Mouse (Mus musculus): ENCODE measurements around the gene Wwox.

Wwox gene

GRCm38 (mm10) chr8:114541132-114541531, 101.7 kb downstream of the Wwox start:
- DNase-seq, result peak; percentile 76

- no peak for DNase-seq
These were observed 108.9 kb downstream of the Wwox start for GRCm38 (mm10) chr8:114548360-114548759.

GRCm38 (mm10) chr8:114548837-114549236, 109.4 kb downstream of the Wwox start:
- no peak for DNase-seq

GRCm38 (mm10) chr8:114550029-114550428, 110.6 kb downstream of the Wwox start:
- peak; percentile 37 for DNase-seq

- no peak for DNase-seq
These were observed 113.2 kb downstream of the Wwox start for GRCm38 (mm10) chr8:114552606-114553005.

GRCm38 (mm10) chr8:114554966-114555365, 115.5 kb downstream of the Wwox start:
- DNase-seq, result no peak

DNA sequence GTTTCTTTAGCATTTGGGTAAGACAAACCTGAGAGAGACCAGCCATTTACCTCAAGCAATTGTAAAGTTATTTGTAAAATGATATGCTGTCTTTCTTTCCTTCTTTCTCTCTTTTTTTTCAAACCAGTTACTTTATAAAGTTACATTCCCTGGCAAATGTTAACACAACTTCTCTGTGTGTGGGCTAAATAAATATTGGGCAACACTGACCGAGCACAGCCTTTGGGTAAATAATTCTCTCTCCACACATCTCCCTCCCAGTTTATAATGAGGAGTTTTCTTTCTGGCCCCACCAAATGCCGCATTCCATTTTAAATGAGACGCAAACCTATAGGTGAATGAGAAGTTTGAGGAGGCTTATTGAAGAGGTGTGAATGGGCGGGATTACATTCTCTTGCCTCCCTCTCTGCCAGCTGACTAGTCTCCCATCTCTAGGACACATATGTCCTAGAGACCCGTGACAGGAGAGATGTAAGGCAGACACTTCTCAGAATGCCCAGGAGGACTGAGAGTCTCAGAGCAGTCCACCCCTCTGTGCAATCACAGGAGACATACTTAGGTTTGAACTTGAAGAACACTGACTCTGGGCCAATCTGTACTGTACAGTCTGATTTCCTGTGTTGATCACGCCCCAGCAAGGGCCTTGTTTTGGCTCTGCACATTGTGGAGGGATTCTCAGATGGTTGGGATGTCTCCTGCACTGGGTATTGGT, 116.2 kb downstream of the Wwox start:
- DNase-seq, result no peak

DNA sequence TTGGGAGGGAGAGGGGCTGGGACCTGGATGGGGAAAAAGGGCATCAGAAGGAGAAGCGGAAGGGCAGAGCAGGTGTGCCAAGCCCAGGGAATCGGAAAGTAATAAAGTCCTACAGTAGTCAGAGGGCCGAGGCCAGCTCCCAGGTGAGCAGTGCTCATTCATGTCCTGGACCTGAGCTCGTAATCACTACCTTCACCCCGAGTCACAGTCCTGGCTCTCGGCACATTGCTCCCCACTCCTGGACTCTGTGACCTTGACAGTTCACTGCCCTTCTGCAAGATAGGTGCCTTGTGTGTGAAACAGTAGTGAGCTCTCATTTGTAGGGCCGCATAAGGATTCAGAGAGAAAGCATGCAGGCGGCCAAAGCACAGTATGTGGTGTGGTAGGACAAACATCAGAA, 121.7 kb downstream of the Wwox start:
- no peak for DNase-seq

- DNase-seq, result no peak
These were observed 123.0 kb downstream of the Wwox start for GRCm38 (mm10) chr8:114562486-114562885.

- DNase-seq, result no peak
These were observed 123.9 kb downstream of the Wwox start for GRCm38 (mm10) chr8:114563361-114563760.

- DNase-seq, result no peak
These were observed 124.6 kb downstream of the Wwox start for GRCm38 (mm10) chr8:114564036-114564435.

DNA sequence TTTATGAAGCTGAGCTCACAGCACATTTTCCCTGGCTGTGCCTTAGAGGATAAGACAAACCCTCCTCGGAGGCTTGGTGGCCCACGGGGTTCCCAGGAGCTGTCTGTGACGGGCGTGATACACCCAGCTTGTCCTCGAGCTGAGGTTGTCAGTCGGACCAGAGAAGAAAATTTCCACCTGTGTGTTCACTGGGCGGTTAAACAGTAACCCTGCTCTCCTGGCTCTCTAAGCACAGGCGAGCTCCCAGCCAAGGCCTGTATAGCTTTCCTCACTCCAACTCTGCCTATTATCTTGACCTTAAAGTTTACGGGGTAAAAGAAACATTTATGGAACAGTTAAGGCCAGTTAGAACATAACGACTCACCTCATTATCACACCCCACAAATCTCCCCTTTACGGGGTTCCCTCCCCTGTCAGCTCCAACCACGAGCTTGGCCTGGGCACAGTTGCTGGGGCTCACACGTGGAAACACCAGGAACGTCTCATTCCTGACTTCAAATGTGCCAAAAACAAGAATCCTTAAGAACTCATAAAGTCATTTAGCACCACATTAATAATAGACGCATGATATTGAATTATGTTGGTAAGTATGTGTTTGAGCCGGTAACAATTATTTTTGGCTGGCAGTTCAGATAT, 129.2 kb downstream of the Wwox start:
- no peak for DNase-seq

GRCm38 (mm10) chr8:114573014-114573746, 133.7 kb downstream of the Wwox start:
- no peak for DNase-seq

DNA sequence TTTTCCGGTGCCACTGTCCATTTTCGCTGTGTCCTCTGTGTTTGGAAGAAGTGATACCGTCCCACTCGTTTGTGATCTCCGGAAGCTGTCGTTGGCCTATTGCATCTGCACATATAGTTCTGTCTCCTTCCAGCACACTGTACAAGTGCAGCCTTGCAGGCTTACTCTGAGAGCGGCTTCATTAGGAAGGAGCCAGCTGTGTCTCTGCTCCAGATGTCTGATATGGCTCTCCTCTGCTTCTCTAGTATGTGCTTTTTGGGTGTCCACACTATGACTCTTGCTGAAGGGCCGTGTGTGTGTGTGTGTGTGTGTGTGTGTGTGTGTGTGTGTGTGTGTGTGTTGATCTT, 134.3 kb downstream of the Wwox start:
- DNase-seq, result no peak

GRCm38 (mm10) chr8:114579292-114579691, 139.8 kb downstream of the Wwox start:
- no peak for DNase-seq

- no peak for DNase-seq
These were observed 141.2 kb downstream of the Wwox start for GRCm38 (mm10) chr8:114580684-114581083.

DNA sequence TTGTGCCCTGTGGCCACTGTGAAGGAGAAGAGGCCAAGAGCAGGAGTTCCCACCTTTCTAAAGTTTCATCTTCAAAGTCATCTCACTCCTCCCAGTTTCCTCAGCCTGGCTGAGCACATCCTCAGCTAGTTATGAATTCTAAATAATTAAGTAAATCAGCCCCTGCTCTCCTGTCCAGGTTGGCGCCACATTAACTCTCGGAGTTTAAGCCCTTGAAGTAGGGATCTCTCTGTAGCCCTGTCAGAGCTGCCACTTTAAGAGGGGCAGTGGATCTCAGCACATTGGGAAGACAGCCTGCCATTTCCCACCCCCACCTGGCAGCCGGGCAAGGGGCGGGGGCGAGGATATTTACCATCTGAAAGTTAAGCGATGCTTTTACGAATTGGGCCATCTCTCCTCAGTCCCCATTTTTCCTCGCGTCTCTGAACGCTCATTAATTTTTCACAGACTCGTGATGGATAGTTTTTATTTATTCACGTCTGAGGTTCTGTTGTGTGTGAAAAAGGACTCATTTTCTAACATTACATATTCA, 150.9 kb downstream of the Wwox start:
- peak; percentile 45 for DNase-seq

DNA sequence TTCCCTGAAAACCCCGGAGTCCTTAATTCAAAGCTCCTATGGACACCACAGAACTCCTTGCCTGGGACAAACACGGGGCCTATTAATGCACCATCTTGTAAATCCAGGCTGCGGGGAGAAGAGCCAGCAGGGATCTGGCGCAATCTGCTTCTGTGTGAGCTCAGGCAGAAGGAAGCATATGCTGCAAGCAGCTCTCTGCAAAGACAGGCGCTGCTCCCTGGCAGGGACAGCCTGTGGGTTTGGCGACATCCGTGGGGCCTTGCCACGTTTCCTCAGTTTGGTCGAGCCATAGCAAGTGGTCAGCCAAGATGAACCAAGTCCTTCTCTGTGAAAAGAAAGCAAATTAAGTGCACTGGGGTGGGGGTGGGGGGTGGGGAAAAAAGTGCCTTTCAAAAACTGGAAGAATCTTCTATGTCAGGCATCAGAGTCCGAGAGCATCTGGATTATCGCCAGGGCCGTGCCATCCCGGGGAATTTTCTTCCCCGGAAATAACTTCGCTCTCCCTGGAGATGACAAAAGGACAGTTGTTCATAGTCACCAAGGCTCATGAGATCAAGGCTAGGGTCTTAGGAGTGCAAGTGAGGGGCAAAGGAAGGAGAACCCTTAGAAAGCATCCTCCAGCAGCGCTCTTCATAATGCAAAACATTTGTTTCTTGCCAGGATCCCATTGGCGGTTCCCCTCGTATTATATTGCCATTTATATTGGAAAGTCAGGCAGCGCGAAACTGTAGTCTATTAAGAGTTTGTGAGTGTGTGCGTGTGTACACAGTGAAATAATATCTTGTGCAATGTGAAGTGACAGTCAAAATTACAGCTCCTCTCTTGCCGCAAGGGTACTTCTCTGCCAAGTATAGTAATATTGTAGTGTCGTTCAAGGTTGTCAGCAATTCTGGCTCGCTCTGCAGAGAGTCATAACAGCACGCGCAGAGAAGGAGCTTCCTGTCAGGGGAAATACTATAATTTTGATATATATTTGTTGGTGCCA, 152.1 kb downstream of the Wwox start:
- peak; percentile 88 for DNase-seq

DNA sequence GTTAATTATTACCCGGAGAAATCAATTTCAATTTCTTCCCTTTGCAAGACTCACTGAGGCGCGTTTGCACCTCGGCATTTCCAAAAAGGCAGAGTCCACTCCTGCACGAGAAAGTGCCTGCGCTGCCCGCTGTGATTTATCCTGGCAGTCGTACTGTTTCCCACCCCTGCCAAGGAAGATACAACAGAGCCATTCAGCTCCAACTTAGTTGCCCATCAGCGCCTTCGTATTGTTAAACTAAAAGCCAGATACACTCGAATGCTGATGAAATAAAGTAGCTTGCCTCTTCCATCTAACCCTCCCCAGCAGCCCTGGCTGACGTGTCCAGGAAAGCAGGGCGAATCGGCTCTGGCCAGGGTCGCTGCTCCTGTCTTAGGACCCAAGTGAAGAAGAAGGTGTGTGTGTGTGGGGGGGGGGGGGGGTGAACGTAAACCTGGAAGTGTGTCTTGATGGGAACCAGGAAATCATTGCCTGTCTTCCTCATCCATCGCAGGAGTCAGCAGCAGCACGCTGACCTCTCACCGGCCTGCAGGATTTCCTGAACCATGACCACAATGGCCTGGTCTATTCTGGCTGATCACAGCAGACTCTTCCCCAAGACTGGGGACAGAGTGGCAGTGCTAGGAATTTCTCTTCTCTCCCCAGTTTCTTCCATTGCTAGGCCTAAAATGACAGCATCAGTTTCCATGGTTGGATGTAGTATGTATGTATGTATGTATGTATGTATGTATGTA, 154.1 kb downstream of the Wwox start:
- DNase-seq, result peak; percentile 69

DNA sequence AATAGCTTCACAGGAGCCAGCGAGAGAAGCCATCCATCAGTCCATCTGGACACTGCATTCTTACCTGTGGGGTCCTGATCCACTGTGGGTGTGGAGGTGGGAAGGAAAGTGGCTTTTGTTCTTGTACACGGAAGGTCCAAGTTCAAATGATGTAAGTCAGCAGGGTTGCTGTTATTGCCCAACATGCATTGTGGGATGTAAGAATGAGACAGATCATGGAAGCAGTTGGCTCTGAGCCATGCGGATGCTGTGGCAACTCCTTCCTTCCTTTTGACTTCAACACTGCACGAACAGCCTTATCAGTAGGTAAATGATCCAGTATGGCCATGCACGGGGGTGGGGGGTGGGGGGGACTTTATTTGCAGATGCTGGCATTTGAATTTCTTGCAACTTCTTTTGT, 155.4 kb downstream of the Wwox start:
- DNase-seq, result no peak

- DNase-seq, result no peak
These were observed 160.1 kb downstream of the Wwox start for GRCm38 (mm10) chr8:114599555-114599954.

GRCm38 (mm10) chr8:114600196-114600595, 160.7 kb downstream of the Wwox start:
- DNase-seq, result no peak
